Mouse (Mus musculus) frontal cortex, adult 2 months (tissue): ENCODE measurements around the gene Slc22a16. TPM values are rescaled to one million over a fixed set of nuclear protein-coding genes. Genes with fewer than 3 reads are reported as not detected.
"Not testable (repeated sequence)": the region's sequence is repeated elsewhere in the genome, so short reads cannot be mapped to it uniquely, and the experiment has no call there.

Experiments
- DNase-seq, 2 experiments: peaks; one replicate each; pipeline ENCODE4 v3.0.0; 2022; ENCODE audit warnings: low spot score in 1 of 2; ENCODE audit errors: extremely low spot score in 1 of 2
- polyA plus RNA-seq: library from polyadenylated mRNA; depleted of rRNA; stranded (reverse); fragments of >200 nt; gene quantifications from 2 replicates; pipeline ENCODE4 v1.2.3, GENCODE M21; 2012; rRNA removed

The Slc22a16 gene
- polyA plus RNA-seq: not detected in 2 replicates

- DNase-seq: no peak
Measured at GRCm38 (mm10) chr10:40570036-40570435, at the start of gene Slc22a16. TSS of gene Slc22a16 (plus strand) at chr10:40570336.

GRCm38 (mm10) chr10:40521579-40521978 lies 48.6 kb upstream of the Slc22a16 start:
- DNase-seq: peak in 1 of 2 experiments; percentile 34

- DNase-seq: no peak
Measured at GRCm38 (mm10) chr10:40523312-40523975, 46.7 kb upstream of the Slc22a16 start.

GRCm38 (mm10) chr10:40524032-40524806 lies 45.9 kb upstream of the Slc22a16 start:
- DNase-seq: no peak

GRCm38 (mm10) chr10:40524991-40525390 lies 45.1 kb upstream of the Slc22a16 start:
- DNase-seq: peak in 1 of 2 experiments; percentile 91

GRCm38 (mm10) chr10:40525616-40526155 lies 44.5 kb upstream of the Slc22a16 start:
- DNase-seq: no peak

GRCm38 (mm10) chr10:40526301-40526761 lies 43.8 kb upstream of the Slc22a16 start:
- no peak for DNase-seq

GRCm38 (mm10) chr10:40526986-40527385 lies 43.1 kb upstream of the Slc22a16 start:
- no peak for DNase-seq

- DNase-seq: no peak
Measured at GRCm38 (mm10) chr10:40527573-40527972, 42.6 kb upstream of the Slc22a16 start.

GRCm38 (mm10) chr10:40528668-40529067 lies 41.5 kb upstream of the Slc22a16 start:
- no peak for DNase-seq

GRCm38 (mm10) chr10:40529617-40530016 lies 40.5 kb upstream of the Slc22a16 start:
- DNase-seq: peak in 1 of 2 experiments; percentile 63

- no peak for DNase-seq
Measured at GRCm38 (mm10) chr10:40530661-40531060, 39.5 kb upstream of the Slc22a16 start.

- DNase-seq: not testable (repeated sequence)
Measured at GRCm38 (mm10) chr10:40532586-40532985, 37.5 kb upstream of the Slc22a16 start.

GRCm38 (mm10) chr10:40541351-40541750 lies 28.8 kb upstream of the Slc22a16 start:
- DNase-seq: no peak

GRCm38 (mm10) chr10:40549317-40549716 lies 20.8 kb upstream of the Slc22a16 start:
- DNase-seq: no peak

- no peak for DNase-seq
Measured at GRCm38 (mm10) chr10:40551801-40552200, 18.3 kb upstream of the Slc22a16 start.

GRCm38 (mm10) chr10:40565695-40566094 lies 4.4 kb upstream of the Slc22a16 start:
- not testable (repeated sequence) for DNase-seq

- DNase-seq: no peak
Measured at GRCm38 (mm10) chr10:40575912-40576634, 5.9 kb downstream of the Slc22a16 start.

GRCm38 (mm10) chr10:40583584-40584255 lies 13.6 kb downstream of the Slc22a16 start:
- DNase-seq: peak in 1 of 2 experiments; percentile 20

- DNase-seq: peak; percentile 19 to 71
Measured at GRCm38 (mm10) chr10:40592186-40592585, 22.1 kb downstream of the Slc22a16 start.
